Mouse (Mus musculus): ENCODE data around the gene Pcf11. TPM values are rescaled to one million over a fixed set of nuclear protein-coding genes. Genes with fewer than 3 reads are reported as not detected.

Pcf11 gene
- polyA plus RNA-seq, 1 experiment from 2014 or later, result 23.6 TPM

DNA sequence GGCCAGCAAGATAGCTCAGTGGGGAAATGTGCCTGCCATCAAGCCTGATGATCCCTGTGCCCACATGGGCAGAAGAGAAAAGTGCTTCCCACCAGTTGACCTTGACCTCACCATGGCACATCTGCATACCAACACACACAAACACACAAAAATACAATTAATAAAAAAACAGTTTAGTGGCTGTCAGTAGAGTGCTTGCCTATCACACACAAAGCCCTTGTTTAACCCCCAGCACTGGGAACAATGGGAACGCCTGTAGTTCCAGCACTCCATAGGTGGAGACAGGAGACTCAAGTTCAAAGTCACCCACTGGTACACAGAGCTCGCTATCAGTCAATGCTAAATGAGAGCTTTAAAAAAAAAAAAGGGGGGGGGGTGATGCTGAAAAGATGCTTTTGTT is 13.3 kb downstream of the Pcf11 start:
- no peak overlapping the region for H3K4me3 ChIP-seq (ENCODE audit: low read depth, low read length)
- no peak overlapping the region for H3K9ac ChIP-seq (ENCODE audit: low read depth, low read length)
- H3K9me3 ChIP-seq (ENCODE audit: control insufficient read depth, low read length), result no peaks in the 10 kb centered on the region
- no peak overlapping the region for H3K4me2 ChIP-seq (replicated peaks; ENCODE audit: low read depth, low read length)
- H3K27me3 ChIP-seq (ENCODE audit: control insufficient read depth, insufficient read depth, low read length), result no peaks in the 10 kb centered on the region
- no peak for ATAC-seq (ENCODE audit: low FRiP score)
- WGBS, result 89% methylated on average over 2 of the region's 2 CpGs
- no peak for DNase-seq (ENCODE audit: low spot score)
- H3K27ac ChIP-seq (ENCODE audit: low read depth, low read length), result no peak overlapping the region
- no peaks in the 10 kb centered on the region for H3K4me1 ChIP-seq (replicated peaks; ENCODE audit: control insufficient read depth, insufficient read depth, low read length)
- H3K36me3 ChIP-seq (ENCODE audit: control insufficient read depth, insufficient read depth, low read length), result peaks cover 21% of the 10 kb centered on the region

DNA sequence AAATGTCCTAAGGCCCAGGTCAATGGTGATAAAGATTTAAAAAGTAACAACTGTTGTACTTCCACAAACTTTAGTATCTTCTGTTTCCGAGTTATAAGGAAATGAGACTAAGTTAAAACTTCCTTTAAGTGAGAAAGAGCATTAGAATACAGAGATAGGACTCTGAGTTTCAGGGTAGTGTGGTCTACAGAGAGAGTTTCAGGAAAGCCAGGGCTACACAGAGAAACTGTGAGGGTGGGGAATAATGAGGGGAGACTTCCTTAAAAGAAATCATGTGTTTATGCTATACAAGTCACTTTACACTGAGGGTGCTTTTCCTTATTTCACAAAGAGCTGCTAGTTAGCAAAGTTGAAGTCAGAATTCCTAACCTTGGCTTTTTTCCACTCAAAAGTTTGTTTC is 16.4 kb downstream of the Pcf11 start:
- no peak overlapping the region for H3K4me2 ChIP-seq (replicated peaks; ENCODE audit: low read depth, low read length)
- DNase-seq (ENCODE audit: low spot score) (no peak), ATAC-seq (ENCODE audit: low FRiP score) (no peak)
- no peak overlapping the region for H3K4me3 ChIP-seq (ENCODE audit: low read depth, low read length)
- peaks cover 16% of the 10 kb centered on the region for H3K36me3 ChIP-seq (ENCODE audit: control insufficient read depth, insufficient read depth, low read length)
- 87% methylated on average over 1 of the region's 1 CpGs for WGBS
- no peak overlapping the region for H3K27ac ChIP-seq (ENCODE audit: low read depth, low read length)
- no peaks in the 10 kb centered on the region for H3K9me3 ChIP-seq (ENCODE audit: control insufficient read depth, low read length)
- no peaks in the 10 kb centered on the region for H3K27me3 ChIP-seq (ENCODE audit: control insufficient read depth, insufficient read depth, low read length)
- no peaks in the 10 kb centered on the region for H3K4me1 ChIP-seq (replicated peaks; ENCODE audit: control insufficient read depth, insufficient read depth, low read length)
- no peak overlapping the region for H3K9ac ChIP-seq (ENCODE audit: low read depth, low read length)

DNA sequence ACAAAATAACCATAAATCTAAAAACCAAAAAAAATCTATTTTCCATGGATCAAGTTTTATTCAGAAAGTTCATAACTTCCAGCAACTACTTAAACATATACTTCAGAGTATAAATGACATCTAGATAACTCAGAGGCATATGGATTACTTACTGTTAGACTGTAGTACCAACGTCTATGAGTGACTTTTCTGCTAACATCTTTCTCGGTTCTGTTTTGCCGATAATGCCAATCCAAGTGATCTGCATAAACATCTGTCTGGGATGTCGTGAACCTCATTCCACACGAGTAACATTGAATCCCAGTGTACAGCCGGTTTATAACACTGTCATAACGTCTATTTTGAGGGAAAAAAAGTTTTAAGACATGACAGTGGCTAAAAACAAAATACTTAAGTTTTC is 21.9 kb downstream of the Pcf11 start:
- ATAC-seq (ENCODE audit: low FRiP score), result no peak
- Histone ChIP-seq H3K4me2 (replicated peaks; ENCODE audit: low read depth, low read length) (no peak overlapping the region), H3K27ac (ENCODE audit: low read depth, low read length) (no peak overlapping the region), H3K4me3 (ENCODE audit: low read depth, low read length) (no peak overlapping the region), H3K27me3 (ENCODE audit: control insufficient read depth, insufficient read depth, low read length) (no peaks in the 10 kb centered on the region), H3K9me3 (ENCODE audit: control insufficient read depth, low read length) (no peaks in the 10 kb centered on the region), H3K36me3 (ENCODE audit: control insufficient read depth, insufficient read depth, low read length) (no peaks in the 10 kb centered on the region), H3K9ac (ENCODE audit: low read depth, low read length) (no peak overlapping the region), H3K4me1 (replicated peaks; ENCODE audit: control insufficient read depth, insufficient read depth, low read length) (no peaks in the 10 kb centered on the region)
- WGBS, result 91% methylated on average over 7 of the region's 7 CpGs
- no peak for DNase-seq (ENCODE audit: low spot score)

DNA sequence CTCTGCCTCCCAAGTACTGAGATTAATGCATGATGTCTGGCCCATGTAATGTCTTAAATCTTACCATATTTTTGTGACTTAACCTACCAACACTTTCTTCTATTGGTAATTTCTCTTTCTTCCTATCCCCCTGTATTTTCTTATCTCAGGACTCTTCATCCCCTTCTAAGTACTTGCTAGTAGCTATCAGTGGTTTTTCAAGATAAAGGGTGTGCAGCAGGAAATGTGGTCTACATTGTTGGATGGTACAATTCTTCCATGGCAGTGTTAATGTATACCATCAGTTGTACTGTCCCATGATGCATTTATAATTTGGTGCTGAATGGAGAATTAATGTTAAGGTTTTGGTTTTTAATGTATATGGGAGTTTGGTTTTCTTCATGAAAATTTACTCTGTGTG is 27.4 kb downstream of the Pcf11 start:
- H3K27ac ChIP-seq (ENCODE audit: low read depth, low read length), result no peak overlapping the region
- no peak overlapping the region for H3K4me3 ChIP-seq (ENCODE audit: low read depth, low read length)
- no peaks in the 10 kb centered on the region for H3K27me3 ChIP-seq (ENCODE audit: control insufficient read depth, insufficient read depth, low read length)
- H3K4me2 ChIP-seq (replicated peaks; ENCODE audit: low read depth, low read length), result no peak overlapping the region
- no peak for DNase-seq (ENCODE audit: low spot score)
- H3K4me1 ChIP-seq (replicated peaks; ENCODE audit: control insufficient read depth, insufficient read depth, low read length), result no peaks in the 10 kb centered on the region
- no peak overlapping the region for H3K9ac ChIP-seq (ENCODE audit: low read depth, low read length)
- no peaks in the 10 kb centered on the region for H3K9me3 ChIP-seq (ENCODE audit: control insufficient read depth, low read length)
- no peak for ATAC-seq (ENCODE audit: low FRiP score)
- H3K36me3 ChIP-seq (ENCODE audit: control insufficient read depth, insufficient read depth, low read length), result no peaks in the 10 kb centered on the region

DNA sequence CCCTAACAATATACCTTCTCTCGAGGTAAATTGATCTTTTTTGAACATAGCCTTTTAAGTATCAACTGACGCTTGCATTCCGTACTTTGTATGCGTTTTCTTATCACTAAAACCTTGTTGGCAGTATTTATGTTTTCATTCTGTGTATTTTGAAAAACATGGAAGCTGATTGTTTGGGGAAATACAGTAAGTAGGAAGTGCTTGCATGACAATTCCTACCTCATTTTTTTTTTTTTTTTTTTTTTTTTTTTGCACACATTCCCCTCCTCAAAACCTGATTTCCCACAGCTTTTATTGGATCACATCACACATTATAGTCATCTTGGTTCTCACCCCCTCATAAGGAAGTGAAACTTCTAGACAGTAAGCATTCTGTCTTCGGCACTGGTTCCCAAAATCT is 31.7 kb downstream of the Pcf11 start:
- H3K27me3 ChIP-seq (ENCODE audit: control insufficient read depth, insufficient read depth, low read length), result no peaks in the 10 kb centered on the region
- no peaks in the 10 kb centered on the region for H3K9me3 ChIP-seq (ENCODE audit: control insufficient read depth, low read length)
- DNase-seq (ENCODE audit: low spot score), result no peak
- H3K36me3 ChIP-seq (ENCODE audit: control insufficient read depth, insufficient read depth, low read length), result no peaks in the 10 kb centered on the region
- no peak for ATAC-seq (ENCODE audit: low FRiP score)
- no peak overlapping the region; the same call in 1 of the 2 replicates for H3K4me3 ChIP-seq (ENCODE audit: low read depth, low read length)
- no peak overlapping the region for H3K9ac ChIP-seq (ENCODE audit: low read depth, low read length)
- no peak overlapping the region; the same call in 1 of the 2 replicates for H3K4me2 ChIP-seq (replicated peaks; ENCODE audit: low read depth, low read length)
- 87% methylated on average over 5 of the region's 5 CpGs for WGBS
- H3K4me1 ChIP-seq (replicated peaks; ENCODE audit: control insufficient read depth, insufficient read depth, low read length), result 0 out of 2 replicates have a peak, but pooled peaks cover 2% of the 10 kb centered on the region
- no peak overlapping the region for H3K27ac ChIP-seq (ENCODE audit: low read depth, low read length)

DNA sequence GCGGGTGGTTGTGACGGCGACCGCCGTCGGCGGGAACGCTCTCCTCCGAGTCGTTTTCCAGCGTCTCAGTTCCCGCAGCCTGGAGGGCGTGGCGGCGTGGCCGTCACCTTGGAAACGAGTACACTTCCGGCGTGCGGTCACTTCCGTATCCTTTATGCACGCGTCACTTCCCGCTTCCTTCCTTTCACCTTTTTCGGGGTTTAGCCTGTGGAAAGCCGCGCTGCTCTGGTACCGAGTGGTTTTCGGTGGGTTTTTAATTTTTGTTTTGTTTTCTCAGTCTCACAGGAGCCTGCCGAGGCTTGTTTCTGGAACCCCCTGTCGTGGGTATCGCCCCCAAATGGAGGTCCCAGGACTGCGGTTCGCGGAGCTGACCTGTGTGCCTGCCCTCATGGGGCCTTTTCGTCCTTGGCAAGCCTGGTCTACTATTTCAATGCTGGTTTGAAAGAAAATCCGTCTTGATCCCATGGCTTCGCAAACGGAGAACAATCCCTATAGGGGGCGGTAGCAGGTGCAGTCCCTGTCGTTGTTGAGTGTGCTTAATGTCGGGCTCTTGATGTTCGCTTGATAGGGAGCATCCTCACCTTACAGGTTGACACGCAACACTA is 32.6 kb downstream of the Pcf11 start, which contains the start of gene Ankrd42:
Gene Ankrd42 (minus strand): TSS at position 122 of the 605 bp plus-strand sequence.
- H3K9me3 ChIP-seq (ENCODE audit: control insufficient read depth, low read length), result no peaks in the 10 kb centered on the region
- ATAC-seq (ENCODE audit: low FRiP score) (peak; percentile 99), DNase-seq (ENCODE audit: low spot score) (peak; percentile 97)
- H3K36me3 ChIP-seq (ENCODE audit: control insufficient read depth, insufficient read depth, low read length), result no peaks in the 10 kb centered on the region
- peak within 1 kb of the TSS; percentile 96 for H3K4me2 ChIP-seq (replicated peaks; ENCODE audit: low read depth, low read length)
- H3K27me3 ChIP-seq (ENCODE audit: control insufficient read depth, insufficient read depth, low read length), result no peaks in the 10 kb centered on the region
- peak within 1 kb of the TSS; percentile 71 for H3K4me3 ChIP-seq (ENCODE audit: low read depth, low read length)
- peak within 1 kb of the TSS; percentile 69 for H3K9ac ChIP-seq (ENCODE audit: low read depth, low read length)
- no peak within 1 kb of the TSS for H3K27ac ChIP-seq (ENCODE audit: low read depth, low read length)
- 0 out of 2 replicates have a peak, but pooled peaks cover 2% of the 10 kb centered on the region for H3K4me1 ChIP-seq (replicated peaks; ENCODE audit: control insufficient read depth, insufficient read depth, low read length)
- under 1% methylated on average over 44 of the region's 44 CpGs for WGBS

DNA sequence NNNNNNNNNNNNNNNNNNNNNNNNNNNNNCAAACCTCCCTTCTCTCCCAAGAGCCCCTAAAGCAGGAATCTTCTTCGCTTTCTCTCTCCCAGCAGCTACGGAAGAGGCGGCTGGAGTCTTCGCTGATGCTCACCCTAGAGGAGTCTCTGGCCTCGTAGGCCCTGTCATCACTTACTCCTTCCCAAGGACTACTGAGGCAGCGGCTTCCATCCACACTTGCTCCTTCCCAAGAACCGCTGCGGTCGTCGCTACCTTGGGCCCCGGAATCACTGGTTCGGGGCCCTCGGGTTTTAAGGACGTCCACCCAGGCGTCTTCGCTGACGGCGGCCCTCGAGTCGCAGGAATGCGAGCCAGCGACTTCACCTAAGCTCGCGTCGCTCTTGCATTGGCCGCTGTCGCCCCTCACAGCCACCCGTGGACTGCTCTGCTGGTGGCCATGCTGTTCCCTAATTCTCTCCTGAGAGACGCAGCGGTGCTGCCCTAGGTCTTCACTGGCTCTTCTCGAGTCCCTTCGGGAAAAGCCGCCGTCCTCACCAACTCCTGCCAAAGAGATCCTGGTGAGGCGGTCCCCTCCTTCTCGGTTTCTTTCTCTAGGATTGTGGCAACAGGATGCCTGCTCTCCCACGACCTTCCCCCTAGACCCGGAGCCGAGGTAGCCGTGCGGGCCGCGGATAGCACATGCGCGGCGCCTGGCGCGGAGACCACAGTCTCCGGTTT is 33.3 kb downstream of the Pcf11 start:
- H3K9ac ChIP-seq (ENCODE audit: low read depth, low read length), result peak overlapping the region; percentile 58
- peak overlapping the region; percentile 71 for H3K4me3 ChIP-seq (ENCODE audit: low read depth, low read length)
- peak overlapping the region; percentile 96 for H3K4me2 ChIP-seq (replicated peaks; ENCODE audit: low read depth, low read length)
- DNase-seq (ENCODE audit: low spot score), result no peak
- peak; percentile 80 for ATAC-seq (ENCODE audit: low FRiP score)
- no peaks in the 10 kb centered on the region for H3K9me3 ChIP-seq (ENCODE audit: control insufficient read depth, low read length)
- no peak overlapping the region for H3K27ac ChIP-seq (ENCODE audit: low read depth, low read length)
- H3K36me3 ChIP-seq (ENCODE audit: control insufficient read depth, insufficient read depth, low read length), result no peaks in the 10 kb centered on the region
- 0 out of 2 replicates have a peak, but pooled peaks cover 2% of the 10 kb centered on the region for H3K4me1 ChIP-seq (replicated peaks; ENCODE audit: control insufficient read depth, insufficient read depth, low read length)
- H3K27me3 ChIP-seq (ENCODE audit: control insufficient read depth, insufficient read depth, low read length), result no peaks in the 10 kb centered on the region
- WGBS, result under 1% methylated on average over 49 of the region's 49 CpGs

DNA sequence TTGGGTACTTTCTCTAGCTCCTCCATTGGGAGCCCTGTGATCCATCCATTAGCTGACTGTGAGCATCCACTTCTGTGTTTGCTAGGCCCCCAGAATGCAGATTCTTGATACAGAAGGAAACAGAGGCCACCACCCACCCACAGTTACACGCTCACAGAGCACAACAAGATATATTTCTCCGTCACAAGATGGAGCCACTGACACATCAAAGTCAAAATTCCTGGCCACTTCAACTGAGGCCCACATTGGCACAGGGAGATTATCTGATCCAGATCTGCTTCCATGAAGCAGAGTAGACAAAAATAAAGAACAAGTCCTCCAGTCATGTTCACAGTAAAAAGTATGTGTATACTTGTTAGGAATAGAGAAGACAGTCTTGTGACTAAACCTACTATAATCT is 39.6 kb downstream of the Pcf11 start:
- ATAC-seq (ENCODE audit: low FRiP score), result no peak
- Histone ChIP-seq H3K27me3 (ENCODE audit: control insufficient read depth, insufficient read depth, low read length) (no peaks in the 10 kb centered on the region), H3K9me3 (ENCODE audit: control insufficient read depth, low read length) (no peaks in the 10 kb centered on the region), H3K27ac (ENCODE audit: low read depth, low read length) (no peak overlapping the region), H3K4me3 (ENCODE audit: low read depth, low read length) (no peak overlapping the region), H3K4me1 (replicated peaks; ENCODE audit: control insufficient read depth, insufficient read depth, low read length) (no peaks in the 10 kb centered on the region), H3K36me3 (ENCODE audit: control insufficient read depth, insufficient read depth, low read length) (no peaks in the 10 kb centered on the region), H3K9ac (ENCODE audit: low read depth, low read length) (no peak overlapping the region), H3K4me2 (replicated peaks; ENCODE audit: low read depth, low read length) (no peak overlapping the region)
- peak; percentile 24 for DNase-seq (ENCODE audit: low spot score)
- 50% methylated on average over 2 of the region's 2 CpGs for WGBS

DNA sequence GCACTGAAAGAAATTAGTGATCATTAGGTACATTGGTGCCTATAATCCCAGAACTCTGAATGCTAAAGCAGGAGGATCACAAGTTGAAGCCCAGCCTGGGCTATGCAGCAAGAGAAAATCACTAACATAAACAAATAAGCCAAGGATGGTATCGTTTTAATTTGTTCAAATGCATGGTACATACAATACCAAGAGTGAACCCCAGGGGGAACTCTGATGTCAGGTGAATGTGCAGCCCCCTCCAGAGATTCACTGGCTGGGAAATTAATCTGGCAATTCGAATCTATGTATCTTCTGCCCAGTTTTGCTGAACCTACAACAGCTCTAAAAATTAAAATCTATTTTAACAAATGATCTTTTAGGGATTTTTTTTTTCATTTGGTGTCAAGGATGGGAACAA is 45.2 kb downstream of the Pcf11 start:
- H3K27ac ChIP-seq (ENCODE audit: low read depth, low read length), result no peak overlapping the region
- no peaks in the 10 kb centered on the region for H3K36me3 ChIP-seq (ENCODE audit: control insufficient read depth, insufficient read depth, low read length)
- WGBS, result 61% methylated on average over 2 of the region's 2 CpGs
- ATAC-seq (ENCODE audit: low FRiP score), result no peak
- H3K9ac ChIP-seq (ENCODE audit: low read depth, low read length), result no peak overlapping the region
- no peak overlapping the region for H3K4me2 ChIP-seq (replicated peaks; ENCODE audit: low read depth, low read length)
- no peak overlapping the region for H3K4me3 ChIP-seq (ENCODE audit: low read depth, low read length)
- H3K27me3 ChIP-seq (ENCODE audit: control insufficient read depth, insufficient read depth, low read length), result no peaks in the 10 kb centered on the region
- no peaks in the 10 kb centered on the region for H3K9me3 ChIP-seq (ENCODE audit: control insufficient read depth, low read length)
- DNase-seq (ENCODE audit: low spot score), result no peak
- no peaks in the 10 kb centered on the region for H3K4me1 ChIP-seq (replicated peaks; ENCODE audit: control insufficient read depth, insufficient read depth, low read length)

Measured in hindbrain, embryonic 11.5 days (tissue).